Mouse (Mus musculus): ENCODE data around the gene Hist1h4b. TPM values are rescaled to one million over a fixed set of nuclear protein-coding genes. Genes with fewer than 3 reads are reported as not detected.
"Not testable (repeated sequence)": the region's sequence is repeated elsewhere in the genome, so short reads cannot be mapped to it uniquely, and the experiment has no call there.

The Hist1h4b gene
- 217 and 308 TPM in 2 replicates for total RNA-seq (2021)
- long read RNA-seq, experiment 1: 0 reads
- long read RNA-seq, experiment 2: 0 reads

- peak; percentile 91 for DNase-seq
Measured at GRCm38 (mm10) chr13:23756790-23757189, at the start of gene Hist1h4b. Hist1h4b (plus strand) TSS chr13:23757013.

DNA sequence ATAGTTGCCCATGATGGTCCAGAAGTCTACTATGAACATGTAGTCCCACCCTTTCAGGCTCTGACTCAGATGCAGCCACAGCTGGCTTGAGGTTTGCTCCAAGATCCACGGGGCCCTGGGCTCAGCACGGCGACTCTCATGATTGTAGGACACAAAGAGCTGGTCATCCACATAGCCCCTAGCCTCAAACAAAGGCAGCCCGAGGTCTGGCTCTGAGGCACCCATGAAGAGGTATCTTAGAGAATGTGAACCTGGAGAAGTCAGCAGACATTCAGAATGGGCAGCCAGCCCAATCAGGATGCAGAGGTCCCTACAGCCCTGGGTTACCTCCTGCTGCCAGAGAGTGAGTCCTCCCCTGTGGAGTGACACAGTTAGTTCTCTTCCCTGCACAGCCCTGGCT is 48.8 kb upstream of the Hist1h4b start:
- no peak for DNase-seq

DNA sequence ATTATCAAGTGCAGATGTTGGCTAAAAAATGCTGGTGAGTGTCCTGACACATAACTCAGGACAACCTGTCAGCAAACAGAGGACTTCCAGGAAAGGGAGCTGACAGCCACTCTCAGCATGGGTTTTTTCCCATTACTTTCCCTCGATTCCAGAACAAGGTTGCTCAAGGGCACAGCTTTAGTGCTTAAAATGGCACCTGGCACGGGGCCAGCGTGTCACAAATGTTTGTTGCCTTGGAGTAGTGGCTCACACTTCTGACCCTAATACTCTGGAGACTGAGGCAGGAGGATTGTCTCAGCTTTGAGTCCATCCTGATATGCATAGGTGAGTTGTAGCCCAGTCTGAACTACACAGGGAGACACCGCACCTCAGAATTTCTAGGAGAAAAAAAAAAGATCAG is 48.2 kb upstream of the Hist1h4b start:
- peak; percentile 55 for DNase-seq

- peak; percentile 49 for DNase-seq
Measured at GRCm38 (mm10) chr13:23709714-23710373, 47.0 kb upstream of the Hist1h4b start.

- DNase-seq: peak; percentile 84
Measured at GRCm38 (mm10) chr13:23710374-23711089, 46.3 kb upstream of the Hist1h4b start, which contains the start of gene Hfe. Hfe (minus strand) TSS chr13:23710854.

GRCm38 (mm10) chr13:23716261-23717042 is 40.4 kb upstream of the Hist1h4b start:
- no peak for DNase-seq

DNA sequence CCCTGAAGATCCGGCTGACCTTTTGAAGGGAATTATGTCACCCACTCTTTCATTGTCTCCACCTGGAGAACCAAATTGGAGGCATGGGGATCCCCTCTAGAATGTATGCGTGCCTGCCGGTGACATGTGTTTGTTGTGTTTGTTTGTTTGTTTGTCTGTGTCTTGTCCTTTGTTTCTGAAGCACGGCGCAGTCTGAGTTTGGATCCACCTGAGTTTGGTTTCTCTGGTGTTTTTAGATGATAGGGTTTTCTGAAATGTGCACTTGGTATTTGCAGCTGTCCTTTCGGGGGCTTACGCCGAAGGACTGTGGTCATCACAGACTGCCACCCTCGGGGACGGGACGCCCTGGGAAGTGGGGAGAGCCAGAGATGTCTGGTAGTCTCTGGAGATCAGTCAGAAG is 39.6 kb upstream of the Hist1h4b start:
- DNase-seq: no peak

- not testable (repeated sequence) for DNase-seq
Measured at GRCm38 (mm10) chr13:23717593-23718245, 39.1 kb upstream of the Hist1h4b start.

GRCm38 (mm10) chr13:23724239-23724638 is 32.6 kb upstream of the Hist1h4b start:
- no peak for DNase-seq

DNA sequence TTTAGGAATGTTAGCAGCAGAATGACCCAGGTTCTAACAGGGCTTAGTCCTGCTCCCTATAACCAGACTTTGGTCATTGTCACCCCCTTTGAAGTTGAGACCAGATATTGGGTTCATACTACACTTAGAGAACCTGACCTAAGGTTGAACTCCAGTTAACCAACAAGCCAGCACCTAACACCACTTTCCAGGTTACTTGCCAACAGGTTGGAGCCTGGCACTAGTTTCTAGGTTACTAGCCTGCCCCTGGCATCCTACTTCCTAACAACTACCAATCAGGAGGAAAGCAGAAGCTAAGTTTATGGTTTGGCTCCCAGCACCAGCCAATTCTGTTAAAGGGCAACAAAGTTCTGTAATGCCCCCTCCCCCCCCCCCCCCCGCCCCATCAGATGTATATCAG is 31.6 kb upstream of the Hist1h4b start:
- no peak for DNase-seq

DNA sequence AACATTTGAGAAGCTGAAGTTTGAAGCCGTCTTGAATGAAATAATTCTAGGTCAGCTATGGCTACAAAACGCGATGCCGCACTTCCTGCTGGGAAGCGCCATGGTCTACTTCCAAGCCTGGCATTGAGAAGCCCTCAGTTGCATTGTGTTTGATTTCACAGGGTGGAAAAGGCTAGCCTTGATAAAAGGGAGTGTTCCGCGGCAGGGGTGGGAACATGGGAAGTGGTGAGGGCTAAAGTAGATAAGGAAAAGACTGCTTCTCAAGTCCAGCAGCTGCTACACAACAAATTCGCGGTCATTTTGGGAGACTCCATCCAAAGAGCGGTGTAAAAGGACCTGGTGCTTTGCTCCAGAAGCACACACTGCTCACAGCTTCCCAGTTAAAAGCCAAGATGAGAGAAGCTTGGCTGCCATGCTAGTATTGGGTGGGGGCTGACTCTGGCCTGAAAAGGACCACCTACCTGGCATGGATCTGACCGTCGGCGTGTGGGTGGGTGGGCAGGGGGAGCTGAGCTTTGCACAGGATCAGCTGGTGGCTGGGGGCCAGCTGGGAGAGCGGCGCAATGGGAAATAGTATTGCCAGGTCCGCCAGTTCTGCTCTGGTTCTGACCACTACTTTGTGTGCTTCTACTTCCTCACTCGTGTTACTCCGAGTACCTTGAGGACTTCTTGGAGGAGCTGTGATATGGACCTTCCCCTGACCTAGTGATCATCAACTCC is 28.2 kb upstream of the Hist1h4b start:
- no peak for DNase-seq

DNA sequence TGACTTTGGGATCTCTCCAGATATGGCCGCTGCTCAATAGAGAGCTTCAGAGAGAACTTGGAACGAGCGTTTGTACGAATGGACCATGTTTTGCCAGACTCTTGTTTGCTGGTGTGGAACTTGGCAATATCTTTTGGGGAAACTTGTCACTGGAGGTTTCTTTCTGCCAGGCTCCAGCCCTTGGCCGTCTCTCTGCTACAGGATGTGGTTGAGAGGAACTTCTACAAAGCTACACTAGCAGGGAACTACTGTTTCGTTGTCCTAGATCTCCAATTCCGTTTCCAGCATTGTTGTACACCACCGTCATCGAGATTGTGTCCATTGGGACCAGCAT is 27.7 kb upstream of the Hist1h4b start:
- DNase-seq: no peak

DNA sequence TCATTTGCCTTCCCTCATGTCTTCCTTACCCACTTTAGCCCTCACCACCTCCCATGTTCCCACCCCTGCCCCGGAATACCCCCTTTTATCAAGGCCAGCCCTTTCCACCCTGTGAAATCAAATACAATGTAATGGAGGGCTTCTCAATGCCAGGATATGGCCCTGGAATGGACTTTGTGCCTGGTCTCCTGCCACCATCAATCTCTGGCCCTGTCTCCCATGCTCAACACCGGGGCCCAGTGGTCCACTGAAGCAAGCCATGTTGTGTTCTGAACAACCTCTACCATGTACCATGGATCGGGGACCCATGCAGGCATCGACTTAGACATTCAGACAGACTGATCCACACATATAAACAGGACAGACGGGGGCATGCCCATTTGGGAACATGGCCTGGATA is 27.1 kb upstream of the Hist1h4b start:
- DNase-seq: no peak

DNA sequence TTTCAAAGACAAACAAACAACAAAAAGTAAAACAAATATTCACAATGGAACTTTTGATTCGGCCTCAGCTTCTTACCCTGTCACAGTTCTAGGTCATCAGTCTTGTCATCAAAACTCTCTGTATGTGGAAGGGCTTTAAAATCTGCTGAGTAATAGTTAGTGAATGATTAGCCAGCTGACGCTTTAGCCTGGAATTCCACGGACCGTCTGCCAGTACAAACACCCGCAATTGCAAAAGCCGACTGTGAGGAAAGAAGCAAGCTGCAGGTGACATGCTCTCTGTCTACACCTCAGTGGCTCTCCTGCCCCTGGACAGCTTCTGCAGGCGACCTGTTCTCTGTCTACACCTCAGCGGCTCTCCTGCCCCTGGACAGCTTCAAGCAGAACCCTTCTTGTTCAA is 26.3 kb upstream of the Hist1h4b start:
- DNase-seq: peak; percentile 62

GRCm38 (mm10) chr13:23732156-23732804 is 24.5 kb upstream of the Hist1h4b start:
- peak; percentile 58 for DNase-seq

DNA sequence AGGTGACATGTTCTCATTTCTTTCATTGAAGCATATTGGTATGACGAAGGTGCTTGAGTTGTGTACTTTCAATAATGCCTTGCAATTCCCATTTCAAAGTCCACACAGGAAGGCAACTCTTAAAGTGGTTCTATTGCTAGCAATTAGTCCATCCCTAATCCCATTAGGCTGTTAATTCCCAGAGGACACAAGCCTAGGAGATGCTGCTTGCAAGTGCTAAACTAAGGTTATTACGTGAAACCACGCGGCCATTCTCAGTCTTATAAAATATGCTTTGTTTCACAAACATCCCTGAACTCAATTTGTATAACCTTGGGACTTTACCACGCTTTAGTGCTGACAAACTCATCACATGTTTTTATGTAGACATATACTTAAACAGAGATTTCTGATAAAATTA is 19.7 kb upstream of the Hist1h4b start:
- DNase-seq: no peak

DNA sequence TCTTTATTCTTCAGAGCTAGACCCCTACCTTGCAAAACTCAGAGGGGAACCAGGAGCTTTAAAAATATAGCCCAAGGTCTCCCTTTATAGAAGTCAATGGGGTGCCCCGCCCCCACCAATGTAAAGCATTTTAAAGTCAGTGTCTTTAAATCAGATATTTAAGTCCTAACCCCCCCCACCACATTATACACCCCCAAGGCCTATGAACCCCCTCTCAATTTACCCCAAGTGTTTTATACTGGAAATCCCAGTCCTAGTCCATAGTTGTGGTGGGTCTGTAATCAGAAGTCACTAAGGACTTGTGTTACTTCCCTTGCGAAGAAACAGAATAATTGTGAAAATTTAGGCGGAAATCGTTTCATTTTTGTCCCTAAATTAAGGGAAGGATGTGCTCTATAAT is 18.8 kb upstream of the Hist1h4b start:
- DNase-seq: no peak

DNA sequence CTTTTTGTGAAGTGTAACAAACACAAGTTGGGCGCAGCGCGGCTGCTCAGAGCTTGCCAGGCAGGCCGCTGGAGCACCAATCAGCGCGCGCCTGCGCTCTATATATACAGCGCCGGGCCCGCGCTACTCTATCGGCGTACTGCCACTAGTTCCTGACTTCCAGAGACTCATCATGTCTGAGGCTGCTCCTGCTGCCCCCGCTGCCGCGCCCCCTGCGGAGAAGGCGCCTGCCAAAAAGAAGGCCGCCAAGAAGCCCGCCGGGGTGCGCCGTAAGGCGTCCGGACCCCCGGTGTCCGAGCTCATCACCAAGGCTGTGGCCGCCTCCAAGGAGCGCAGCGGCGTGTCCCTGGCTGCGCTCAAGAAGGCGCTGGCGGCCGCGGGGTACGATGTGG is 18.1 kb upstream of the Hist1h4b start, which contains the start of gene Hist1h1c:
Gene Hist1h1c, plus strand, starts transcription at position 132 of the 392 bp plus-strand sequence.
- peak; percentile 96 for DNase-seq

DNA sequence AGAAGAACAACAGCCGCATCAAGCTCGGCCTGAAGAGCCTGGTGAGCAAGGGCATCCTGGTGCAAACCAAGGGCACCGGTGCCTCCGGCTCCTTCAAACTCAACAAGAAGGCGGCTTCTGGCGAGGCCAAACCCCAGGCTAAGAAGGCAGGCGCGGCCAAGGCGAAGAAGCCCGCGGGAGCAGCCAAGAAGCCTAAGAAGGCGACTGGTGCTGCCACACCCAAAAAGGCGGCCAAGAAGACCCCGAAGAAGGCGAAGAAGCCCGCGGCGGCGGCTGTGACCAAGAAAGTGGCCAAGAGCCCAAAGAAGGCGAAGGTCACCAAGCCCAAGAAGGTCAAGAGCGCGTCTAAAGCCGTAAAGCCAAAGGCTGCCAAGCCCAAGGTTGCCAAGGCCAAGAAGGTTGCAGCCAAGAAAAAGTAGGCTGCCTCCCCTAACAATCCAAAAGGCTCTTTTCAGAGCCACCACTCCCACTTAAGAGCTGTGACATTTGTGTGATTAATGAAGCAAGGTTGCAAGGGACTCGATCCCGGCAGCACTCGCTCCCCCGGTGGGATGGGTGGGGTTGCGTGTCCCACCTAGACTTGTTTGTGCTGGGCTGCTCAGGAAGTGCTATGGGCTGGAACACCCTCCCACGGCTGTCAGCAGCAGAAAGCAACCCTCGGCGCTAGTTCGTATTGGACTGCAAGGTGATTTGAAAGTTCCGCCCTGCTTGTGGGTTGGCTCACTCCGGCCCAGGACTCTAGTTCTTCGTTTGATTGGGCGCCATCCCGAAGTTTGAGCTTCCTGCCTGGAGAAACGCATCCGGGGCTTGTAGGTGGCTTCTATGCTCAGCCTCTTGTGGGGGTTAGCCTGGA is 17.5 kb upstream of the Hist1h4b start:
- DNase-seq: peak; percentile 95

DNA sequence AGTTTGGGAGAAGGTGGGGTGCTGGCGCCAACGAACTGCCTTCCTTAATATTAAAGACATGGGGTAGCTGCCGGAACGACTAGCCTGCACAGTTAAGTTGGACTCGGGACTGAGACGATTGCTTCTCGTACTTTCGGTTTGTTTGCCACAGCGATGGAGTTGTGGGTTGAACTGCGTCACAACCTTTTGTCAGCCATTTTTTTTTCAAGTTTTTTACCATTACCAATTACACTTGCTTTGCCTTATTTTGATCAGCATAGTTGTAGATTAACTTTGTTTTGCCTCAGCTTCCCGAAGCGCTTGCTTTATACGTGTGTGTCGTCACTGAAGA is 16.9 kb upstream of the Hist1h4b start:
- DNase-seq: no peak
